Mouse (Mus musculus): Measurements from ENCODE around the gene Lsm14b. TPM values are rescaled to one million over a fixed set of nuclear protein-coding genes. Genes with fewer than 3 reads are reported as not detected.

Gene Lsm14b
- 31.1 and 42.4 TPM in 2 replicates for polyA plus RNA-seq (2012; rRNA removed)

GRCm38 (mm10) chr2:180024401-180025098 is at the start of gene Lsm14b:
Gene Lsm14b (plus strand): TSS chr2:180024987.
- peak; percentile 62 for DNase-seq (ENCODE audit: low read depth)

- DNase-seq (ENCODE audit: low read depth): no peak
Measured at GRCm38 (mm10) chr2:179975851-179976250, 48.9 kb upstream of the Lsm14b start.

GRCm38 (mm10) chr2:179976295-179976627 is 48.5 kb upstream of the Lsm14b start:
- DNase-seq (ENCODE audit: low read depth): no peak

GRCm38 (mm10) chr2:179976628-179977343 is 48.0 kb upstream of the Lsm14b start, which contains the start of gene Taf4:
Gene Taf4 (minus strand): TSS chr2:179976646.
- no peak for DNase-seq (ENCODE audit: low read depth)

- no peak for DNase-seq (ENCODE audit: low read depth)
Measured at GRCm38 (mm10) chr2:179977344-179978025, 47.3 kb upstream of the Lsm14b start.

GRCm38 (mm10) chr2:179978250-179978649 is 46.5 kb upstream of the Lsm14b start:
- DNase-seq (ENCODE audit: low read depth): no peak

- peak; percentile 86 for DNase-seq (ENCODE audit: low read depth)
Measured at GRCm38 (mm10) chr2:179979836-179980235, 45.0 kb upstream of the Lsm14b start.

- DNase-seq (ENCODE audit: low read depth): no peak
Measured at GRCm38 (mm10) chr2:179980616-179981015, 44.2 kb upstream of the Lsm14b start.

- no peak for DNase-seq (ENCODE audit: low read depth)
Measured at GRCm38 (mm10) chr2:179982715-179983114, 42.1 kb upstream of the Lsm14b start.

- DNase-seq (ENCODE audit: low read depth): no peak
Measured at GRCm38 (mm10) chr2:179984830-179985229, 40.0 kb upstream of the Lsm14b start.

- no peak for DNase-seq (ENCODE audit: low read depth)
Measured at GRCm38 (mm10) chr2:179985695-179986094, 39.1 kb upstream of the Lsm14b start.

GRCm38 (mm10) chr2:179986437-179987022 is 38.3 kb upstream of the Lsm14b start:
- DNase-seq (ENCODE audit: low read depth): no peak

GRCm38 (mm10) chr2:179989098-179989497 is 35.7 kb upstream of the Lsm14b start:
- no peak for DNase-seq (ENCODE audit: low read depth)

GRCm38 (mm10) chr2:179993071-179993470 is 31.7 kb upstream of the Lsm14b start:
- DNase-seq (ENCODE audit: low read depth): no peak

- no peak for DNase-seq (ENCODE audit: low read depth)
Measured at GRCm38 (mm10) chr2:179998431-179998830, 26.4 kb upstream of the Lsm14b start.

- DNase-seq (ENCODE audit: low read depth): no peak
Measured at GRCm38 (mm10) chr2:180001635-180002034, 23.2 kb upstream of the Lsm14b start.

- DNase-seq (ENCODE audit: low read depth): no peak
Measured at GRCm38 (mm10) chr2:180005656-180006351, 19.0 kb upstream of the Lsm14b start.

- no peak for DNase-seq (ENCODE audit: low read depth)
Measured at GRCm38 (mm10) chr2:180006352-180007017, 18.3 kb upstream of the Lsm14b start.

GRCm38 (mm10) chr2:180010686-180011085 is 14.1 kb upstream of the Lsm14b start:
- DNase-seq (ENCODE audit: low read depth): no peak

GRCm38 (mm10) chr2:180011370-180011769 is 13.4 kb upstream of the Lsm14b start:
- DNase-seq (ENCODE audit: low read depth): no peak

GRCm38 (mm10) chr2:180013686-180014085 is 11.1 kb upstream of the Lsm14b start:
- no peak for DNase-seq (ENCODE audit: low read depth)
